Mouse (Mus musculus) spleen, embryonic (tissue): Measurements from ENCODE around the gene Fasn.
"Not testable (repeated sequence)": the region's sequence is repeated elsewhere in the genome, so short reads cannot be mapped to it uniquely, and the experiment has no call there.

Experiments used
- CTCF ChIA-PET: fragments of 350-600 bp; sonication (Branson Sonifier 250); formaldehyde crosslinking; loops from one replicate; lab custom pipeline; 2022; lab: Charles Lee

Gene Fasn

GRCm38 (mm10) chr11:120763121-120763999 is 61.0 kb downstream of the Fasn start:
- CTCF ChIA-PET, result not testable (repeated sequence)

GRCm38 (mm10) chr11:120762672-120763041 is 61.7 kb downstream of the Fasn start, which contains the start of gene Hmga1b:
TSS of gene Hmga1b (plus strand) at chr11:120762794.
- CTCF ChIA-PET, result not testable (repeated sequence)

GRCm38 (mm10) chr11:120761811-120762671 is 62.3 kb downstream of the Fasn start:
- CTCF ChIA-PET, result no interaction called here

- CTCF ChIA-PET, result no interaction called here
Measured at GRCm38 (mm10) chr11:120760236-120760635, 64.1 kb downstream of the Fasn start.
